Mouse (Mus musculus): ENCODE data around the gene Zglp1.

- TF ChIP-seq EP300 (IDR thresholded peaks at IDR 0.05; ENCODE audit: low read depth in 1 of 2, low read length in 2 of 2) (no peak), MAZ (IDR thresholded peaks at IDR 0.05; ENCODE audit: low read depth, low read length) (no peak), CHD2 (IDR thresholded peaks at IDR 0.05; ENCODE audit: low read length) (no peak), TAL1 (IDR thresholded peaks at IDR 0.05; ENCODE audit: low read length) (no peak), CTCF (IDR thresholded peaks at IDR 0.05 in 2 of 3, conservative IDR thresholded peaks at IDR 0.05 in 1 of 3; ENCODE audit: control insufficient read depth in 1 of 3, insufficient read depth in 1 of 3, low read depth in 2 of 3, low read length in 3 of 3, poor library complexity in 1 of 3, severe bottlenecking in 1 of 3) (no peak), MEF2A (IDR thresholded peaks at IDR 0.05; ENCODE audit: extremely low read depth, insufficient replicate concordance, low read depth, low read length, poor library complexity, severe bottlenecking) (no peak), MYC (IDR thresholded peaks at IDR 0.05; ENCODE audit: low read depth, low read length) (0 out of 2 replicates have a peak, but pooled peaks have one; percentile 42), GATA1 (IDR thresholded peaks at IDR 0.05; ENCODE audit: low read depth, low read length) (no peak), MAX (IDR thresholded peaks at IDR 0.05; ENCODE audit: low read length) (peak; percentile 17; the same call in 1 of the 2 replicates), E2F4 (IDR thresholded peaks at IDR 0.05; ENCODE audit: borderline replicate concordance, low read depth, low read length) (no peak), JUND (IDR thresholded peaks at IDR 0.05; ENCODE audit: low read depth, low read length) (no peak), POLR2A (IDR thresholded peaks at IDR 0.05; ENCODE audit: control insufficient read depth in 1 of 2, insufficient read depth in 1 of 2, low read depth in 1 of 2, low read length in 2 of 2, poor library complexity in 1 of 2) (no peak)
These were observed 30.9 kb upstream of the Zglp1 start for GRCm38 (mm10) chr9:21097793-21098192.

Data from MEL (cell line).